Mouse (Mus musculus) erythroblast, embryonic 14.5 days (primary cell): ENCODE measurements around the gene Sap30l.

Experiments
- GATA1 ChIP-seq: IDR thresholded peaks from 2 replicates; pipeline ENCODE4 v1.6.1; 2012; ENCODE audit warnings: low read length, inconsistent platforms, mixed read lengths
- TAL1 ChIP-seq: IDR thresholded peaks from 3 replicates; pipeline ENCODE4 v1.6.1; 2012; ENCODE audit warnings: low read length, inconsistent platforms, mixed read lengths

DNA sequence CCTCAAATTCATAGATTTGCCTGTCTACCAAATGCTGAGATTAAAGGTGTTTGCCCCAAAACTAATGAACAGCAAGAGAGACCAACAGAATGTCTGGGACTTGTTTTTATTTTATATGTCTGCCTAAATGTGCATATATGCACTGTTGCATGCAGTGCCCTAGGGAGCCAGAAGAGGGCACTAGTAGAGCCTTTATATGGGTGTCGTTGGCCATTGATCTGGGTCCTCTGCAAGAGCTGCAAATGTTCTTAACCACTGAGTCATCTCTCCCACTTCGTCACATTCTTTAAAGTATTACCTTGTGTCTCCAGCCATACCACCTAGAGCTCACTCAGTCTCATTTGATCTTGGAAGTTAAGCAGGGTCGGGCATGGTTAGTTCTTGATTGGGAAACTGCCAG lies 37.3 kb upstream of the Sap30l start:
- TF ChIP-seq TAL1 (no peak), GATA1 (no peak)
